Mouse (Mus musculus): ENCODE measurements around the gene Suclg2. TPM values are rescaled to one million over a fixed set of nuclear protein-coding genes. Genes with fewer than 3 reads are reported as not detected.

Suclg2 gene
- total and polyA plus RNA-seq, 2 experiments = 54.0 to 153 TPM

DNA sequence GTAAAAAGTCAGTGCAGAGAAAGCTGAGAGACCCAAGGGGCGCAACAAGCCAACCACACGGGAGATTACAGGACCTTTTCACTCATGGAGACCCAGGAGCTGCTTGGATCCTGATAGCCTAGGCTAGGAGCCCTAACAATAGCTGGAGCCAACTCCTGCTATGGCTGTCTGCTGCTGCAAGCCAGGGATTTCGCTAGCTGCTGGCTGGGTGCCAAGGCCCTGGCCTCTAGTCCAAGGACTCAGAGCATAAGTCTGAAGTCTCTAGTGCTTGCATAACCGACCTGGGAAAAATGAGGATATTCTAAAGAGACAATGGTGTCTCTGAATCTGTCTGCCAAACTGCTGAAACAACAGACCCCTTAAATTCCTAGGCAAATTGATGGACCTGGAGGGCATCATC is 273.6 kb downstream of the Suclg2 start:
- Histone ChIP-seq H3K27ac (replicated peaks; ENCODE audit: insufficient read depth, low read depth, low read length) (no peak overlapping the region), H3K9ac (ENCODE audit: low read depth, low read length) (no peak overlapping the region), H3K4me1 (ENCODE audit: control insufficient read depth, insufficient read depth, low read length) (no peaks in the 10 kb centered on the region), H3K36me3 (ENCODE audit: control insufficient read depth, insufficient read depth, low read length) (no peaks in the 10 kb centered on the region), H3K79me2 (ENCODE audit: control insufficient read depth, insufficient read depth, low read length) (no peaks in the 10 kb centered on the region), H3K4me3 (ENCODE audit: insufficient read depth, low read depth, low read length) (no peak overlapping the region), H3K27me3 (ENCODE audit: control insufficient read depth, insufficient read depth, low read length) (no peaks in the 10 kb centered on the region)
- TF ChIP-seq CTCF (IDR thresholded peaks at IDR 0.05; ENCODE audit: low read depth, low read length) (no peak), POLR2A (IDR thresholded peaks at IDR 0.05; ENCODE audit: extremely low read depth, insufficient read depth, low read length) (no peak)
- WGBS = 44% methylated on average over 4 of the region's 4 CpGs
- DNase-seq (ENCODE audit: extremely low read depth, low read depth, low spot score) = peak; percentile 72

Data from liver, adult 2 months (tissue).